Mouse (Mus musculus): ENCODE results near the gene Fam129b. TPM values are rescaled to one million over a fixed set of nuclear protein-coding genes. Genes with fewer than 3 reads are reported as not detected.

Fam129b gene
- total and polyA plus RNA-seq, 2 experiments: 6.5 to 10.5 TPM

DNA sequence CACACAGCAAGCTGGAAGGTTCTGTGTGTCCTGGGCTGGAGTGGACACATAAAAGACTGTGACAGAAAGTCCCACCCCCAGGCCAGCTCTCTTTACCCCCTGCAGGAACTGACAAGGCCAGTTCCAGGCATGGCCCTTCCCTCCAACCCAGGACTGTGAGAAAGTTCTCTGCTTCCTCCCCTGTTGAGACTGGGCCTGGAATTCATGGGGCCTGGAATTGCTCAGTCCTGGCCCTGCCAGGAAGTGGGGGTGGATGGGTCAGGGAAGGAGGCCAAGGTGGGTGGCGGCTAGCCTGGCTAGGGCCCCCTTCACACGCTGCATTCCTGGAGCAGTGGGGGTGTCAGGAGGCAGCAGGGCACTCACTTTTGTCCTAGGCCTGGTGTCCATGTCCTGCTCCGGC, 39.0 kb downstream of the Fam129b start:
- Histone ChIP-seq H3K4me1 (ENCODE audit: control insufficient read depth, insufficient read depth, low read length) (peaks cover 16% of the 10 kb centered on the region), H3K4me3 (ENCODE audit: insufficient read depth, low read depth, low read length) (no peak overlapping the region), H3K27me3 (ENCODE audit: control insufficient read depth, insufficient read depth, low read length) (no peaks in the 10 kb centered on the region), H3K79me2 (ENCODE audit: control insufficient read depth, insufficient read depth, low read length) (no peaks in the 10 kb centered on the region), H3K36me3 (ENCODE audit: control insufficient read depth, insufficient read depth, low read length) (no peaks in the 10 kb centered on the region), H3K27ac (replicated peaks; ENCODE audit: insufficient read depth, low read depth, low read length) (peak overlapping the region; percentile 62), H3K9ac (ENCODE audit: low read depth, low read length) (peak overlapping the region; percentile 37; the same call in 1 of the 2 replicates)
- TF ChIP-seq POLR2A (IDR thresholded peaks at IDR 0.05; ENCODE audit: extremely low read depth, insufficient read depth, low read length) (no peak), CTCF (IDR thresholded peaks at IDR 0.05; ENCODE audit: low read depth, low read length) (no peak)
- DNase-seq (ENCODE audit: extremely low read depth, low read depth, low spot score): peak; percentile 42
- 49% methylated on average over 3 of the region's 3 CpGs for WGBS

DNA sequence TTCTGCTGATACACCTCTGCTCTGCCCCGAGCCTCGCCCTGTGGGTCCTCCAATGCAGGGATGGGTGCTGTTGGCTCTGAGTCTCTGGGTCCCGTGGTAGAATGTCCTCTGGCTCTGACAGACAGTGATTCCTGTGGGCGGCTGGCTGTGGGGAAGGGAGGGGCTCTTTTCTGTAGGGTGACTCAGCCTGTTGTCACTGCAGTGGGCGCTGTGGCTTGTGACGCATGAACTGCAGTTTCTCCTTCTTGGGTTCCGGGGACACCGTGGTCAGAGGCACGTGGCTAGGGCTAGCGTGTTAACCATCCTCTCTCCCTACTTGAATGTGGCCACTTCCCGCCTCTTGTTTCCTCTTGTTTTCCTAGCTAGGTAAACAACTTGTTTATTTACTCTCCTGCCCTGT, 41.6 kb downstream of the Fam129b start:
- Histone ChIP-seq H3K27me3 (ENCODE audit: control insufficient read depth, insufficient read depth, low read length) (no peaks in the 10 kb centered on the region), H3K4me3 (ENCODE audit: insufficient read depth, low read depth, low read length) (no peak overlapping the region), H3K4me1 (ENCODE audit: control insufficient read depth, insufficient read depth, low read length) (peaks cover 16% of the 10 kb centered on the region), H3K9ac (ENCODE audit: low read depth, low read length) (no peak overlapping the region), H3K36me3 (ENCODE audit: control insufficient read depth, insufficient read depth, low read length) (no peaks in the 10 kb centered on the region), H3K27ac (replicated peaks; ENCODE audit: insufficient read depth, low read depth, low read length) (no peak overlapping the region), H3K79me2 (ENCODE audit: control insufficient read depth, insufficient read depth, low read length) (no peaks in the 10 kb centered on the region)
- TF ChIP-seq POLR2A (IDR thresholded peaks at IDR 0.05; ENCODE audit: extremely low read depth, insufficient read depth, low read length): no peak
- no peak for TF ChIP-seq CTCF (IDR thresholded peaks at IDR 0.05; ENCODE audit: low read depth, low read length)
- peak; percentile 26 for DNase-seq (ENCODE audit: extremely low read depth, low read depth, low spot score)
- 57% methylated on average over 11 of the region's 11 CpGs for WGBS

DNA sequence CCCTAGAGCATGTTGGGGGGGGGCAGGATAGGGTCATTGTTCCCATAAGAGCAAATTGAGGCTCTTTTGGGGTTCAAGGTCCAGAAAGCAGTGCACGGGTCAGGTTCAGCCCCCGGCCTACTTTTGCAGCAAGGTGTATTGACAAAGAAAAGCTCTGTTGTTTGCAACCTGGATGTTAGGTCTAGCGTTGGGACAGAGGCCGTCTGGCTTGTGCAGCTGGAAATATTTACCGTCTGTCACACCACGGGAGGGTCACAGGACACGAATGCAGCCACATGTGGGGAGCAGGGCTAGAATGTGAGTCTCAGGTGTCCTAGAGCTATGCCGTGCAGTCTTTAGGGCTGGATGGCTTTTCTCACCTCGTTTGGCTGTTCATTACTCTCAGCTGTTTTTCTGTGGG, 42.5 kb downstream of the Fam129b start:
- peak; percentile 84 for DNase-seq (ENCODE audit: extremely low read depth, low read depth, low spot score)
- H3K27me3 ChIP-seq (ENCODE audit: control insufficient read depth, insufficient read depth, low read length): no peaks in the 10 kb centered on the region
- no peaks in the 10 kb centered on the region for H3K79me2 ChIP-seq (ENCODE audit: control insufficient read depth, insufficient read depth, low read length)
- H3K4me3 ChIP-seq (ENCODE audit: insufficient read depth, low read depth, low read length): no peak overlapping the region
- WGBS: 29% methylated on average over 9 of the region's 9 CpGs
- H3K4me1 ChIP-seq (ENCODE audit: control insufficient read depth, insufficient read depth, low read length): peaks cover 16% of the 10 kb centered on the region
- TF ChIP-seq POLR2A (IDR thresholded peaks at IDR 0.05; ENCODE audit: extremely low read depth, insufficient read depth, low read length) (no peak), CTCF (IDR thresholded peaks at IDR 0.05; ENCODE audit: low read depth, low read length) (no peak)
- peak overlapping the region; percentile 30 for H3K27ac ChIP-seq (replicated peaks; ENCODE audit: insufficient read depth, low read depth, low read length)
- no peaks in the 10 kb centered on the region for H3K36me3 ChIP-seq (ENCODE audit: control insufficient read depth, insufficient read depth, low read length)
- H3K9ac ChIP-seq (ENCODE audit: low read depth, low read length): peak overlapping the region; percentile 11; the same call in 1 of the 2 replicates

DNA sequence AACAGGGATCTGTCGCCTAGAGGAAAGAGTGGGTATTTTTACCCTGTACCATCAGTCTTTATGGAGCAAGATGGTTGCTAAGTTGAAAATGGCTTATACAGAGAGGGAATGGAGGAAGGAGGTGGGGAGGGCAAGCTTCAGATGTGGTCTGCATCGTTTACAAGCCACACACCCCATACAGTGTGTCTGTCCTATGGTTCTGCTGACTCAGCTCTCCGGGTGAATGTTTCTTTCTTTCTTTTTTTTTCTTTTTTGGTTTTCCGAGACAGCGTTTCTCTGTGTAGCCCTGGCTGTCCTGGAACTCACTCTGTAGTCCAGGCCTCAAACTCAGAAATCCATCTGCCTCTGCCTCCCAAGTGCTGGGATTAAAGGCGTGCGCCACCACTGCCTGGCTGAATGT, 45.3 kb downstream of the Fam129b start:
- H3K27me3 ChIP-seq (ENCODE audit: control insufficient read depth, insufficient read depth, low read length): no peaks in the 10 kb centered on the region
- H3K36me3 ChIP-seq (ENCODE audit: control insufficient read depth, insufficient read depth, low read length): no peaks in the 10 kb centered on the region
- no peak overlapping the region for H3K4me3 ChIP-seq (ENCODE audit: insufficient read depth, low read depth, low read length)
- TF ChIP-seq CTCF (IDR thresholded peaks at IDR 0.05; ENCODE audit: low read depth, low read length) (no peak), POLR2A (IDR thresholded peaks at IDR 0.05; ENCODE audit: extremely low read depth, insufficient read depth, low read length) (no peak)
- no peak overlapping the region for H3K27ac ChIP-seq (replicated peaks; ENCODE audit: insufficient read depth, low read depth, low read length)
- no peak overlapping the region for H3K9ac ChIP-seq (ENCODE audit: low read depth, low read length)
- H3K79me2 ChIP-seq (ENCODE audit: control insufficient read depth, insufficient read depth, low read length): no peaks in the 10 kb centered on the region
- WGBS: 90% methylated on average over 7 of the region's 7 CpGs
- H3K4me1 ChIP-seq (ENCODE audit: control insufficient read depth, insufficient read depth, low read length): peaks cover 11% of the 10 kb centered on the region
- DNase-seq (ENCODE audit: extremely low read depth, low read depth, low spot score): no peak

DNA sequence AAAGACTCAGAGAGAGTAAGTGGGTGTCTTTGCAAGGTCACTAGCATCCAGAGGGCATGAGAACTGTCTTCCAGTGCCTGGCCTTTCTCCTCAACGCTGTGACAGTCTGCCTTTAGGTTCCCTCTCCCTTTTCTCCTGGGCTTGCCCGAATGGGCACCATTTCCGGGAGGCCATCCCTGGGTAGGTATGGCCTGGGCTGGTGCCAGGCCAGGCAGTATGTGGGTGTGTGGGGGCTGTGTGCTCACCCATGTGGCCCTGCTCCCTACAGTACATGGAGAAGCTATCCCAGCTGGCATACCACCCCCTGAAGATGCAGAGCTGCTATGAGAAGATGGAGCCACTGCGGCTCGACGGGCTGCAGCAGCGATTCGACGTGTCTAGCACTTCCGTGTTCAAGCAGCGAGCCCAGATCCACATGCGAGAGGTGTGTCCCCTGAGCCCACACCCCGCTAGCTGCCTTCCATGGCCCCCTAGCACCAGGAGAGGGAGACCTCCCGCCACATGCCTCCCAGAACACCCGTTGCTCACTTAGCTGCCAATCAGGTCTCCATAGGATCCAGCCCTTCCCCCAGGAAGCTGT, 46.0 kb downstream of the Fam129b start:
- no peaks in the 10 kb centered on the region for H3K27me3 ChIP-seq (ENCODE audit: control insufficient read depth, insufficient read depth, low read length)
- WGBS: 94% methylated on average over 15 of the region's 15 CpGs
- H3K9ac ChIP-seq (ENCODE audit: low read depth, low read length): no peak overlapping the region
- no peak overlapping the region for H3K27ac ChIP-seq (replicated peaks; ENCODE audit: insufficient read depth, low read depth, low read length)
- DNase-seq (ENCODE audit: extremely low read depth, low read depth, low spot score): no peak
- H3K4me3 ChIP-seq (ENCODE audit: insufficient read depth, low read depth, low read length): no peak overlapping the region
- H3K36me3 ChIP-seq (ENCODE audit: control insufficient read depth, insufficient read depth, low read length): no peaks in the 10 kb centered on the region
- peaks cover 11% of the 10 kb centered on the region for H3K4me1 ChIP-seq (ENCODE audit: control insufficient read depth, insufficient read depth, low read length)
- TF ChIP-seq POLR2A (IDR thresholded peaks at IDR 0.05; ENCODE audit: extremely low read depth, insufficient read depth, low read length): no peak
- no peak for TF ChIP-seq CTCF (IDR thresholded peaks at IDR 0.05; ENCODE audit: low read depth, low read length)
- H3K79me2 ChIP-seq (ENCODE audit: control insufficient read depth, insufficient read depth, low read length): no peaks in the 10 kb centered on the region

DNA sequence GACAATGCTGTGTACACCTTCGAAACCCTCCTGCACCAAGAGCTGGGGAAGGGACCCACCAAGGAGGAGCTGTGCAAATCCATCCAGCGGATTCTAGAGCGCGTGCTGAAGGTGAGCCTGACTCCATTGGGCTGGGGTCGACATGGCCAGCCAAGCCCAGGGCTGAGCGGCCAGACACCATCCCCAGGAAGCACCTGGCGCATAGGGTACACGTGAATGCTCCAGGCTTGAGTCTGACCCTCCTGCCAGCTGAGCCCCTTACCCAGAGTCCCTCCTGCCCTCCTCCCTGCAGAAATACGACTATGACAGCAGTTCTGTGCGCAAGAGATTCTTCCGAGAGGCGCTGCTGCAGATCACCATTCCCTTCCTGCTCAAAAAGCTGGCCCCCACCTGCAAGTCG, 46.6 kb downstream of the Fam129b start:
- 93% methylated on average over 13 of the region's 13 CpGs for WGBS
- TF ChIP-seq POLR2A (IDR thresholded peaks at IDR 0.05; ENCODE audit: extremely low read depth, insufficient read depth, low read length) (no peak), CTCF (IDR thresholded peaks at IDR 0.05; ENCODE audit: low read depth, low read length) (no peak)
- Histone ChIP-seq H3K36me3 (ENCODE audit: control insufficient read depth, insufficient read depth, low read length) (no peaks in the 10 kb centered on the region), H3K79me2 (ENCODE audit: control insufficient read depth, insufficient read depth, low read length) (no peaks in the 10 kb centered on the region), H3K27me3 (ENCODE audit: control insufficient read depth, insufficient read depth, low read length) (no peaks in the 10 kb centered on the region), H3K27ac (replicated peaks; ENCODE audit: insufficient read depth, low read depth, low read length) (no peak overlapping the region), H3K9ac (ENCODE audit: low read depth, low read length) (no peak overlapping the region), H3K4me3 (ENCODE audit: insufficient read depth, low read depth, low read length) (no peak overlapping the region), H3K4me1 (ENCODE audit: control insufficient read depth, insufficient read depth, low read length) (peaks cover 14% of the 10 kb centered on the region)
- no peak for DNase-seq (ENCODE audit: extremely low read depth, low read depth, low spot score)
